Mouse (Mus musculus) bone marrow macrophage, adult 2 months (primary cell): Measurements from ENCODE around the gene Fxyd5.

Experiments
- CTCF ChIP-seq: IDR thresholded peaks from 2 replicates; pipeline ENCODE4 v1.5.1; 2012; ENCODE audit warnings: low read depth, mild to moderate bottlenecking, low read length, moderate library complexity
- POLR2A ChIP-seq: IDR thresholded peaks from 2 replicates; pipeline ENCODE4 v1.6.1; 2012; ENCODE audit warnings: mild to moderate bottlenecking, low read depth, low read length, borderline replicate concordance

DNA sequence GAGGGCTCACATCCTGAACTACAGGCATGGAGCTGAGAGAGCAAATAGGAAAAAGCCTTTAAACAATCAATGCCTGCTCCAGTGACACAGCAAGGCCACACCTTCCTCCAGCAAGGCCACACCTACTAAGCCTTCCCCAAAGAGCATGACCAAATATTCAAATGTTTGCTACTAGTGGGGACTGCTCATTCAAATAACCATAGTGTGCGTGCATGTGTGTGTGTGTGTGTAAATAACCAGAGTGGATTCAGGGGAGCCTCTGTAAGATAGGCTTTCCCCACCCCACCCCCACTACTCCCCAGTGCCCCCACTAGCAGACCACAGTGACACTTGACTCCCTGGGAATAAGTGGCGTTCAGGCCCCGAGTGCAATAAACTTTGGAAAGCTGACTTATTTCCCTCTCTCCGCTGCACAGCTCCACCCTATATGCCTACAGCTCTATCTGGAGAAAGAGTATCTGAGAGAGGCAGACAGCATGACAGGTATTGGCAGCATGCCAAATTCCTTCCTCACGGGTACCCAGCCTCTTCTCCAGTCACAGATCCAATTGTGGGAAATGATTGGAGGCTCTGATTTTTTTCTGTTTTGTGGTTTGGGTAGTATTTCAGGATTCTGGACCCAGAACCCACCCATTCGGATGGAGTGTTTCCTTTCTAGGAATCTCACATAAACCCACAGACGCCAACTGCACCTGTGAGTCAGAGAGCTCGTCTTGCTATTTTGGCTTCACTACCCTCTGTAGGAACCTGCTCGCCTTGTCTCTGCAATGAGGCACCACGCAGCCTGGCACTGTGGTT, 25.0 kb downstream of the Fxyd5 start:
- TF ChIP-seq CTCF: no peak
- no peak for TF ChIP-seq POLR2A
